Mouse (Mus musculus) kidney, postnatal 0 days (tissue): ENCODE results near the gene Col15a1. TPM values are rescaled to one million over a fixed set of nuclear protein-coding genes. Genes with fewer than 3 reads are reported as not detected.
A peak's percentile ranks its signal among the peaks of the same experiment; 100 is the strongest.

ENCODE experiments used
- ATAC-seq: fragments of 200-750 bp; cut with Nextera tagmentation; replicated peaks from 2 replicates; pipeline ENCODE4 v1.8.0; 2017; ENCODE audit warnings: low read depth, moderate number of reproducible peaks, moderate TSS enrichment, moderate library complexity; ENCODE audit not compliant: low FRiP score
- DNase-seq: peaks from one replicate; pipeline ENCODE4 v3.0.0-alpha.2; 2016; ENCODE audit warnings: low spot score
- H3K27ac ChIP-seq: fragments of 300-500 bp; sonication (generic); 2 replicates; pipeline ENCODE4 v1.5.1; 2014; ENCODE audit warnings: mild to moderate bottlenecking
- H3K27me3 ChIP-seq: fragments of 300-500 bp; sonication (generic); 2 replicates; pipeline ENCODE4 v1.6.1; 2014; ENCODE audit warnings: low read length, mixed read lengths; ENCODE audit not compliant: insufficient read depth
- H3K36me3 ChIP-seq: fragments of 300-500 bp; sonication (generic); 2 replicates; pipeline ENCODE4 v1.6.1; 2014; ENCODE audit warnings: low read length, mixed read lengths; ENCODE audit not compliant: insufficient read depth
- H3K4me1 ChIP-seq: fragments of 300-500 bp; sonication (generic); replicated peaks from 2 replicates; pipeline ENCODE4 v1.6.1; 2014; ENCODE audit warnings: antibody characterized with exemption, low read length, mixed read lengths; ENCODE audit not compliant: insufficient read depth
- H3K4me2 ChIP-seq: fragments of 300-500 bp; sonication (generic); 2 replicates; pipeline ENCODE4 v1.6.1; 2014; ENCODE audit warnings: mild to moderate bottlenecking, low read length, moderate library complexity, mixed read lengths
- H3K4me3 ChIP-seq: fragments of 300-500 bp; sonication (generic); replicated peaks from 2 replicates; pipeline ENCODE4 v1.5.1; 2014; ENCODE audit warnings: low read depth, low read length
- H3K9ac ChIP-seq: fragments of 300-500 bp; sonication (generic); 2 replicates; pipeline ENCODE4 v1.6.1; 2014; ENCODE audit warnings: low read depth, low read length
- H3K9me3 ChIP-seq: fragments of 300-500 bp; sonication (generic); replicated peaks from 2 replicates; pipeline ENCODE4 v1.6.1; 2016; ENCODE audit warnings: low read length, inconsistent platforms, mixed read lengths
- CTCF ChIP-seq: IDR thresholded peaks from 2 replicates; pipeline ENCODE4 v1.5.1; 2016; ENCODE audit warnings: antibody characterized with exemption, low read depth, mild to moderate bottlenecking, moderate library complexity
- WGBS: fragments of 180-500 bp; shearing (Covaris S2); extraction: QIAGEN DNeasy Blood & Tissue Kit; methylation state at CpG from one replicate; pipeline ENCODE4 v1.1.7; 2014; 5-methylcytosine and 5-hydroxymethylcytosine counted together
- polyA plus RNA-seq: library from polyadenylated mRNA; unstranded; fragments of >200 nt; fragmentation: Nextera tagmentation; extraction: Ambion mirVana; gene quantifications from 2 replicates; pipeline ENCODE4 v1.2.1, GENCODE M21; 2015

The Col15a1 gene
- polyA plus RNA-seq, 1 experiment from 2014 or later = 46.5 TPM

DNA sequence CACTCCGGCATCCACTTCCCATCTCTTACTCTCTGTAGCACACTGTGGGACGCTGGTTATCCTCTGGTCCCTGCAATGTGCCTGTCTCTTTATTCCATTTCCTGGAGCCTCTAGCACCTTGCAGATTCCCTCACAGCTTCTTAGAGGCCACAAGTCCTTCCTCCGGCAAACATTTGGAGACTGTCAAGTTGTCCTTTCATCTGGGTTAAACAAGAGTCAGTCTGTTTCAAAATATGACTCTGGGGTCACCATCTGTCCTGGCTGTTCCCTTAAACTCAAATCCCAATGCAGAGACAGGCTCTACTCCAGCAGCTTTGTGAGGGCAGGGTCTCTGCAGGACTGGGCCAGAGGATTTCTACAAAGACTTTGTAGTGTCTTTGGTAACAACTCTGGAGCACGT, 19.1 kb downstream of the Col15a1 start:
- no peak for TF ChIP-seq CTCF

DNA sequence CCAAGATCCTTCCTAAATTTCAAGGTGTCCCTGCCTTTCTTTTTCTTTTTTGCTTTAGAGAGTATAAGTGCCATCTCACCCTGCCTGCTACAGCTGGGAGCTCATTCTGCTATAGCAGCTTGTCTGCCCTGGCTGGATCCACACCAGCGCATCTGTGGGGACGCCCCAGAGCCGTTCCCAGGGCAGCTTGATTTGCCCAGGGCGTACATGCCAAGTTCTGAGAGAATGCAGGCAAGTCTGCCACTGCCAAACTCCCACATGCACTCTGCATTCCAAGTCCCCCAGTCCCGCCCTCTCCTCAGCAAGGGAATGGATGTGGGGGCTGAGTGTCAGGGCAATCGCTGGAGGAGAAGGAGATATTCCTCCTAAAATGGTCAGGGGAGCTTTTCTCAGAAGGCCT, 19.8 kb downstream of the Col15a1 start:
- no peak for TF ChIP-seq CTCF
- ATAC-seq (peak; percentile 50; the same call in 1 of the 2 replicates), DNase-seq (peak; percentile 81)
- H3K36me3 ChIP-seq = no peaks in the 10 kb centered on the region
- no peak overlapping the region for H3K9ac ChIP-seq
- no peak overlapping the region for H3K4me2 ChIP-seq
- no peaks in the 10 kb centered on the region for H3K27me3 ChIP-seq
- WGBS = 44% methylated on average over 6 of the region's 6 CpGs
- H3K9me3 ChIP-seq = no peaks in the 10 kb centered on the region
- no peak overlapping the region for H3K4me3 ChIP-seq
- peak overlapping the region; percentile 60; the same call in 1 of the 2 replicates for H3K27ac ChIP-seq
- peaks cover 19% of the 10 kb centered on the region for H3K4me1 ChIP-seq

More for the DNA sequence above, 19.1 kb downstream of the Col15a1 start:
- 58% methylated on average over 4 of the region's 4 CpGs for WGBS
- no peak overlapping the region for H3K4me3 ChIP-seq
- no peaks in the 10 kb centered on the region for H3K9me3 ChIP-seq
- peak overlapping the region; percentile 60 for H3K27ac ChIP-seq
- DNase-seq (no peak), ATAC-seq (no peak)
- H3K4me2 ChIP-seq = no peak overlapping the region
- no peaks in the 10 kb centered on the region for H3K27me3 ChIP-seq
- no peak overlapping the region for H3K9ac ChIP-seq
- peaks cover 19% of the 10 kb centered on the region for H3K4me1 ChIP-seq
- no peaks in the 10 kb centered on the region for H3K36me3 ChIP-seq

DNA sequence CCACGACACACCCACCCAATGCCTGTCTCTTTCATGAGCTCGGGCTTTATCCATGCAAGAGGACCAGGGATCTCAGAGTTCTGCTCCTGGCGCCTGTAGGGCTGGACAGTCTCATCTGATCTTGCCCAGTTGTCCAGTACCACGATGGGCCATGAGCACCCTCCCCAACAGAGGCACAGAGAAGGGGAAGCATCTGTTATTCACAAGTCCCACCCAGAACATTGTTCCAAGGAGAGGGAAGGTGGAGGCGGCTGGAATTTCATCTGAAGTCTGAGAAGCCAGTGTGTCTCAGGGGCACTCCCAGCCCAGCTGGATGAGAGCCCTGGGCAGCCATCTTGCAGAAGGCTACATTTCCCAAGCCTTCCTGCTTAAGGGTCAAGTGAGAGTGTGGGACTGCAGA, 21.0 kb downstream of the Col15a1 start:
- Histone ChIP-seq H3K9ac (no peak overlapping the region), H3K4me1 (peaks cover 19% of the 10 kb centered on the region), H3K4me3 (no peak overlapping the region), H3K27ac (no peak overlapping the region), H3K9me3 (no peaks in the 10 kb centered on the region), H3K4me2 (no peak overlapping the region), H3K36me3 (no peaks in the 10 kb centered on the region), H3K27me3 (no peaks in the 10 kb centered on the region)
- DNase-seq (no peak), ATAC-seq (no peak)
- no peak for TF ChIP-seq CTCF
- WGBS = 76% methylated on average over 5 of the region's 5 CpGs

DNA sequence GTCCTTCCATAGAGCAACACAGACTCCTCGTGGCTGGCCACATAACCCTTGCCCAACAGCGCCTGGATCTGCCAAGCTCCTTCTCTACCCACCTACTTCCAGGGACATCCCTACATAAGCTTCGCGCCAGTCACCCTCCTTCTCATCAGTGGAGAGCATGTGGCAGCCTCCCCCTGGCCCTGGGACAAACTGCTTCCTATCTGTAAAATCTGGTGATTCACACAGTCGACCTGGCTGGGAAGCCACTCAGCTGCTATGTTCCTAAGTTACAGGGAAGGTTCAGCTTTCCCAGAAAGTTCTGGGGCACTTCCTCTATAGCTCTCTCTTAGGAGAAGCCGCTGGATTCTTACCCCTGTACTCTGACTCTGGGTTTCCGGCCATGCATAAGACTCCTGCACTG, 22.5 kb downstream of the Col15a1 start:
- WGBS = 83% methylated on average over 7 of the region's 7 CpGs

DNA sequence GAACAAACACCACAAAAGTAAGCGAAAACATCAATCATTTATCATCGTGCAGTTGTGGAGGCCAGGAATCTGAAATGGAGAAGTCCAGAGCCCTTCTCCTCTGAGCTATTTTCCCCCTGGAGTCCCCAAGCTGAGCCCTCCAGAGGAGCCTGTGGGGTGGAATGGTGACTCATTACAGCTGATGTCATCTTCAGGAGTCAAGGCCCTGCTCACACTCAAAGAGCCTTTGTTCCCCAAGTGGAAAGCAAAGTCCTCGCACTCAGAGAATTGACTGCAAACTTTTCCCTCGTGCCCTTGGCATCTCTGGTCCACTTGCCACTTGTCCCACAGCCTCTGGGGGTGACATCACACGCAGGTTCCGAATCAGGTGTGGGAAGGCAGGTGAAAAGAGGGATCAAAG, 23.4 kb downstream of the Col15a1 start:
- TF ChIP-seq CTCF = no peak
- ATAC-seq = no peak
- Histone ChIP-seq H3K4me3 (no peak overlapping the region), H3K9ac (no peak overlapping the region), H3K27ac (no peak overlapping the region), H3K9me3 (no peaks in the 10 kb centered on the region), H3K4me1 (peaks cover 14% of the 10 kb centered on the region), H3K27me3 (no peaks in the 10 kb centered on the region), H3K4me2 (no peak overlapping the region), H3K36me3 (no peaks in the 10 kb centered on the region)
- DNase-seq = no peak
- WGBS = 79% methylated on average over 6 of the region's 6 CpGs

More for the DNA sequence above, 22.5 kb downstream of the Col15a1 start:
- no peak overlapping the region for H3K4me2 ChIP-seq
- no peaks in the 10 kb centered on the region for H3K27me3 ChIP-seq
- no peaks in the 10 kb centered on the region for H3K36me3 ChIP-seq
- no peaks in the 10 kb centered on the region for H3K9me3 ChIP-seq
- DNase-seq (no peak), ATAC-seq (no peak)
- no peak overlapping the region for H3K4me3 ChIP-seq
- no peak overlapping the region for H3K27ac ChIP-seq
- TF ChIP-seq CTCF = no peak
- no peak overlapping the region for H3K9ac ChIP-seq
- peaks cover 17% of the 10 kb centered on the region for H3K4me1 ChIP-seq

DNA sequence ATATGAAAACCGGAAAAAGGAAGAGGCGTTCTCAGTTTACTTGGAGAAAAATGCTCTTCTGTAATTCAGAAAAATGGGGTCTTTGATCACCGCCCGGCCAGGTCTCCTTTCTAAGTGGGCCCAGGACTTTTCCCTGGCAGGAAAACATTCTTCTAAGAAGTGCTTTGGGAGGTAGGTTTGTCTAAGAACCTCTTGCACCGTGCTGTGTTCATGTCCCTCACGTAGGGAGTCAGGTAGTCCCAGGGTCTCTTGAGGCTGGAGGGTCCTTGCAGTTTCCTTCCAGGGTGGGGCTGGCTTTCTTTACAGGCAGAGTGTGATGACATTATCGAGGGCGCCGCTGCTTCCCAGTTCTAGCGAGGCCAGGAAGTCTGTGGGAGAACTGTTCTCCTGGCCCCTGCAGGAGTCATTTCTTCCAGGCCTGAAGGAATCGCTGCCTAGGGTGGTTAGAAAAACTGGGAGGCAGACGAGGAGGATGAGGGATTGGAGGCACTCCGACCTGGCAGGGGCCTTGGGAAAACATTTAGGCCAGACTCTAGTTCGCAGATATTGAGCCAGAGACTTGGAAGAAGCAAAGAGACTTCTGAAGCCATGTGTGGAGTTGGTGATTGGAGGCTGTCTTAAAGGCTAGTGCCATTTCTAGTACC, 25.4 kb downstream of the Col15a1 start:
- ATAC-seq = no peak

More for the DNA sequence above, 25.4 kb downstream of the Col15a1 start:
- no peak overlapping the region for H3K4me2 ChIP-seq
- DNase-seq = no peak
- no peaks in the 10 kb centered on the region for H3K36me3 ChIP-seq
- no peaks in the 10 kb centered on the region for H3K27me3 ChIP-seq
- H3K9me3 ChIP-seq = no peaks in the 10 kb centered on the region
- H3K4me3 ChIP-seq = no peak overlapping the region
- no peak for TF ChIP-seq CTCF
- H3K27ac ChIP-seq = no peak overlapping the region
- peaks cover 5% of the 10 kb centered on the region; the same call in 1 of the 2 replicates for H3K4me1 ChIP-seq
- no peak overlapping the region for H3K9ac ChIP-seq
- WGBS = 71% methylated on average over 14 of the region's 14 CpGs
